Mouse (Mus musculus): ENCODE measurements around the gene Snx1.

Gene Snx1

DNA sequence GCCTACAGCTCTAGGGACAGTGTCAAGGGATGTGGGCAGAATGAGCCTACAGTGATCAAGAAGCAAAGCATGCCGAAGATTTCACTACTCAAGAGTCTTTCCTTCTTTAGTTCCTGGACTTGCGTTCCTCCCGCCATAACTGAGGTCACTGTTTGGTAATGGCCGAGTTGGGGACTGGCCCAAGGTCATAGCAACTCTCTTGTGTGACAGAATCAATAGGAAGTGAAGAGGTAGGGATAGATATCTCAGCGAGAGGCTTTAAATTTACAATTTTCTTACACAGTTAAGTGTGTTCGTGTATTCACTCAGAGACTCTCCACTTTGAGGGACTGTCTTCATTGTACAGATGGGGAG, 783 bp upstream of the Snx1 start:
- peak; percentile 53 for DNase-seq (ENCODE audit: low spot score)

DNA sequence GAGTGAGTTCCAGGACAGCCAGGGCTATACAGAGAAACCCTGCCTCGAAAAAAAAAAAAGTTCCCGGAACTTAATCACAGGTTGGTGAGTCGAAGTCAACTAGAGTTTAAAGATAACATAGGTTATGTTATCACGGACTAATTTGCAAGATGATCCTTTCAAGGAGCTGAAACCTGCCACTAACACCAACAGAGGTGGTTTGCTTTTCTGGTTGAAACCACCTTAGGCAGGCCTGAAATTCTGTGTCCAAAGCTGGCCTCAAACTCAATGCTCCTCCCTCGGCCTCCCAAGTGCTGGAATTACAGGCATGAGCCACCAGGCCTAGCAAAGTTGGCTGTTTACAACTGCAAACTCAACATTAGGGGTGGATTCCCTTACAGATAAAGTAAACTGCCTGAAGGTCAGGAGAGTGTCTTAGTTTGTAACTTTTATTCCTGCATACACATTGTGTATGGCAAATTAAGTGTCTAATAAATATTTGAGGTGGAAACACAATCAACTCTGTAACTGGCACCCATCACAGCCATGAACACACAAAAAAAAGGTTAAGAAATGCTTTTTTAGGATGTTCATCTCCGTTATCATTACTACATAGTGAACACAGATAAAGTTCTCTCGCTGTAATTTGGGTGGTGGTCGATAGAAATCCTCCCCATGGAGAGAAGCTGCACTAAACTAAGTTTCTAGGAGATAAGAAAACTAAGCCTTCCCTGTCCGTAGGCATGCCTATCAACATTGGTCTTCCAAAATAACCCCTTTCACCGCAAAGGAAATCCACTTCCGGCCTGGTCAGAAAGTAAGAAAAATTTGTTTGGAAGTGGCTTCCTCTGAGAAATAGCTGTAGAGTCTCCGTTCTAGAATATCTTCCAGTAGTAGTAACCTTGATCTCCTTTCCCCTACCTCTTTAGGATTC, 588 bp downstream of the Snx1 start:
- peak; percentile 49 for DNase-seq (ENCODE audit: low spot score)

DNA sequence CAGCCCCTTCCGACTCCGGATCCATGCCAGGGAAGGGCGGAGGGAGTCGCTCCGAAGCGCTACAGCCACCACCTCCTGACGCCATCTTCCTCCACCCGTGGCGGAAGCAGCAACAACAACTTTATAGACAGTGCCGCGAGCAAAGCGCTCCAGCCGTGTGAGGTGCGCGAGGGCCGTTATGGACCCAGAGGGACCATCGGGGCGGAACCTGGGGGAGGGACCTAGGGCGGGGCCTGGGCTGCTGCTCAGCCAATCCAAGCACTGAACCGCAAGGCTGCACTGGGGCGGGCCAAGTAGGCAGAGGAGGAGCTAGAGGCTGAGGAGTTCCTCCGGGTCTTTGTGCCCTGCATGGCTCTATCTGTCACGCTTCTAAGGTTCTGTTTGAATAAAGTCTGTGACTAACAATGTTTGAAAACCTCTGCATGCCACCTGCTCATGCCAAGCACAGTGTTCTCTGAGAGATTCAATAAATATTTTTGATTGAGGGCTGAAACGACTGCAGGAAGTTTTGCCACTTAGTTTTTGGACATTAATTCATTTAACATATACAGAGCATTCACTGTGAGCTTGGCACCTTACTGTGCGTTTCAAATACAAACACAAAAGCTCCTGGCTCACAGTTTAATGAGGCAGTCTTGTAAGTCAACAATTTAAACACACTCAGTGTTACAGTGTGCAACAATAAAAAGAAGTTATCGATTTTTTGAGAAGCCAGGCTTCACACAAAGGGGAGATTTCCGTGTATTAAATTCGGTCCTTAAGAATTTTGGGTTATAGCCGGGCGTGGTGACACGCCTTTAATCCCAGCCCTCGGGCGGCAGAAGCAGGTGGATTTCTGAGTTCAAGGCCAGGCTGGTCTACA, 1.5 kb downstream of the Snx1 start:
- DNase-seq (ENCODE audit: low spot score), result peak; percentile 98

DNA sequence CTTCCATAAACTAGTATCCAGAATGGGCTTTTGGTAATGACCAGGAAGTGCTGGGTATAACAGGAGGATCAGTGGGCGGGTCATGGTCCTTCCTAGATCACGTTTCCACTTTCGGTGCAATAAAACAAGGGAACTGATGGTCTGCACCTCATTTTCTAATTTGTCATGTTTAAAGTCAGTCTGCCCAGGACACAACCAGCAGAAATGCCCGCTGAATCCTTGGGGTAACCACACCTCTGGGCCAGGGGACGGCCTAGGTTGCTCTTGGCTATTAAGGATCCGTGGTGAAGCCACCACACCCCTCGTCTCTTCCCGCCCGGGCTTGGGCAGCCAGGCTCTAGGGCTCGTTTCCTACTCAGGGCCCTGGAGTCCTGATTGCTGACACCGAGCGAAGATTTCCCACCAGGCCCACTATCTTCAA, 2.3 kb downstream of the Snx1 start:
- no peak for DNase-seq (ENCODE audit: low spot score)

- DNase-seq (ENCODE audit: low spot score), result no peak
These were observed 2.7 kb downstream of the Snx1 start for GRCm38 (mm10) chr9:66123648-66124047.

- no peak for DNase-seq (ENCODE audit: low spot score)
These were observed 5.0 kb downstream of the Snx1 start for GRCm38 (mm10) chr9:66121421-66121820.

GRCm38 (mm10) chr9:66120945-66121344, 5.4 kb downstream of the Snx1 start:
- DNase-seq (ENCODE audit: low spot score), result no peak

DNA sequence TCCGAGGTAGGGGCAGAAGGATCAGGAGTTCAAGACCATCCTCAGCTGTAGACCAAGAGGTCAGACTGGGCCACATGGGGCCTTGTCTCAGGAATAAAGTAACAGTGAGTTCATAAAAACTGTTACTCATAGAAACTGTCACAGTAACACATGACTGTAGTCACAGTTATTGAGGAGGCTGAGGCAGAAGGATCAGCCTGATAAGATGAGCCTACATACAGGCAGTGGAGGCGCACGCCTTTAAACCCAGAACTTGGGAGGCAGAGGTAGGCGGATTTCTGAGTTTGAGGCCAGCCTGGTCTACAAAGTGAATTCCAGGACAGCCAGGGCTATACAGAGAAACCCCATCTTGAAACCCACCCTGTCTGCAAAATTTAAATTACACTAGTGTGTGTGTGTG, 6.3 kb downstream of the Snx1 start:
- peak; percentile 69 for DNase-seq (ENCODE audit: low spot score)

DNA sequence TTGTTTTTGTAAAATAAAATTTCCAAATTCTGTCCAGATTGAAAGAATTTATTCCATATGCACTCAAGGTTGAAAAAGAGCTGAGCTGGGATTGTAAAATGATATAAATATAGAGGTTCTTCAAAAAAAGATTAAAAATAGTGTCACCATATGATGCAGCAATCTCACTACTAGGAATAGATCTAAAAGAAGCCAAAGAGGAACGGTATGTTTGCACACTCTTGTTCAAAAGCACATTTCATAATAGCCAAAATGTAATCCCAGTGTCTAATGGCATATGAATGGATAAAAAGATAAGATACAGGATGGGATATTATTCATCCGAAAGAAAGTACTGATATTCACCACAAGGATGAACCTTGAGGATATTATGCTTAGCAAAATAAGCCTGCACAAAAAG, 6.9 kb downstream of the Snx1 start:
- DNase-seq (ENCODE audit: low spot score), result no peak

DNA sequence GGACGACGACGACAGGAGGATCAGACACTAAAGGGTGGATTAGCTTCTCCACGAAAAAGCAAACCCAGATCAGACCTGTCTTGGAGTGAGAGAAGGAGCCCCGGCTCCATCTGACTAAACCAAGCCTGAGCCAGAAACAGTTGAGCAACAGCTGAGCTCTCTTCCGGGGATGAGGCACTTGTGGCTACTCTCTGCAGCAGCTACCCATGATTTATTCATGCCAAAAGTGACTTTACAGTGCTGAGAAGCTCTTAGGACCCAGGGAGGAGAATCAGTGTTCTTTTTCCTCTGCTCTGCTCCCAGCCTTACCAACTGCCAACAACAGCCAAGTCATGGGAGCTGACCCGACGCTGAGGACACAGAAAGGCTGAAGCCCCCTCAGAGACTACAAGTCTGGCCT, 9.5 kb downstream of the Snx1 start:
- DNase-seq (ENCODE audit: low spot score), result no peak

GRCm38 (mm10) chr9:66114341-66114740, 12.0 kb downstream of the Snx1 start:
- no peak for DNase-seq (ENCODE audit: low spot score)

DNA sequence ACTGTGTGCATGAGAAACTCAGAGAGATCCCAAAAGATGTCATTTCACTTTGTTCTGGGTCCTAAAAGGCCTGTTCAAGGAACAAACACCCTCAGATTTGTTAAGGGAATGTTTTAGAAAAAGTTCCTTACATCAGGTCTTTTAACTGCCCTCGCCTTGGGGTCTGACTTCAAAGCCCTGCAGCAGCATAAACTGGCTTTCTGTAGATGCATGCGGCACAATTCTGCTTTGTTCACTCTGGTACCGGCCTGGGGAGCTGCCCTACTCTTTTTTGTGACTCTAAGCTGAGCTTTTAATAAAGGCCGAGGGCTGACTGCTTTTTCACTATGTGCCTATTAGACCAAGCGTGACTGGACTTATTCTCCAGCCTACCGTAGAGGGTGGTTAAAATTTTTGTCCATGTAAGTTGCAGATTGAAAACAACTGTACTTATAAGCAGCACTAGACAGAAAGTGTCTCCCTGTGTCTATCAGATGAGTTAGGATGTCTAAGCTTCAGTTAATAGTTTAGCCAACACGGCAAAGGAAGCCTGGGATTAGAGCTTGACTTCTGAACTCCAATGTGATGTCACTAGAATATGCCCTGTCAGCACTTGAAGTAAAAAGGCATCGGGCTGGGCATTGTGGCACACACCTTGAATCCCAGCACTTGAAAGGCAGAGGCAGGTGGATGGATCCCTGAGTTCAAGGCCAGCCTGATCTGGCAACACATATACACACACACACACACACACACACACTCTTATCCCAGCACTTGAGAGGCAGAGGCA, 15.6 kb downstream of the Snx1 start:
- no peak for DNase-seq (ENCODE audit: low spot score)

- DNase-seq (ENCODE audit: low spot score), result no peak
These were observed 16.3 kb downstream of the Snx1 start for GRCm38 (mm10) chr9:66110126-66110525.

DNA sequence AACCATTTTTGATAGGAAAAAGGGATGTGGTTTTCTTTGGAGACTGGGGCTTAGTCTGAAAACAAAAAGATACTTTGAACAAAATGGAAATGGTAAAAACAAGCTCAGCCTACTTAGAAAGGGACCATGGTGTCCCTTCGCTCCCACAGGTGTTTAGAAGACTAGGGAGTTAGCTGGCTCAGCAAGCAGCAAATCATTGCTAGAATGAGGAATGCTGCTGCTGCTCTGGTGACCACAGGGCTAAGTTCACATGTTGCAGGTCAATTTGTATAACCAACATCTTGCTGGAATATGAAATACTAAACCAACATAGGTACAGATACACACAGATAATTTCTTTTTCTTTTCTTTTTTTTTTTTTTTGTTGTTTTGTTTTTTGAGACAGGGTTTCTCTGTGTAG, 16.8 kb downstream of the Snx1 start:
- DNase-seq (ENCODE audit: low spot score), result no peak

DNA sequence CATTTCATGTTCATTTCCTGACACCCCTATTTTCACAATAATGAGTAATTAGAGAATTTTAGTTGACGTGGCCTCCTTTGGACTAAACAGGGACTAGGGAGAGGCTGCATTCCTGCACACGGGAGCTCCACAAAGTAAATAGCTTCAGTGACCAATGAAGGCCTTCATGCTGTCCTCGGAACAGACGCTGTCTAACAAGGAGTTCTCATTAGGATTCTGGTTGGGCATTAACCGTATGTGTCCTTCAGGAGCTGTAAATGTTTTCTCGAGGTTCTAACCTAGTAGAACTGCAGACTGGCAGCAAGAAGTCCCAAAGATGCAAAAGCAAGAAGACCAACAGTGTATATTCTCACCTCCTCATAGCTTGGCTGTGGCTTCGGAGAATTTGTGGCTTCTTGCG, 21.2 kb downstream of the Snx1 start:
- DNase-seq (ENCODE audit: low spot score), result no peak

DNA sequence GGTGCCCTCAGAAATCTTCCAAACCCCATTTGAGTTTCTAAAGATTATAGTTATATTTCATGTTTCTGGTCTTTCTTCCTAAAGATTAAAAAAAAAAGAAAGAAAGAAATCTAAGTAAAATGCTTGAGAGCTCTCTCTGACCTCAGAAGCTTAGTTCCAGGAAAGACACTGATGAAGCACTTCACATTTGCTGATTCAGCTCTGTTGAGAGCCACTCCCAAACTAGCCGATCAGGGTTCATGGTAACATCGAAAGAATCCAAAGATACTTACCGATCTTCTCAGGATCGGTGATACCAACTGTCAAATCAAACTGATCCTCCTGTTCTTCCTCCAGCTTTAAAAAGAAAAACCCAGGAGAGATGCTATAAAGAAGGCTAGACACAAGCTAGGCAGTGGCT, 21.8 kb downstream of the Snx1 start:
- no peak for DNase-seq (ENCODE audit: low spot score)

DNA sequence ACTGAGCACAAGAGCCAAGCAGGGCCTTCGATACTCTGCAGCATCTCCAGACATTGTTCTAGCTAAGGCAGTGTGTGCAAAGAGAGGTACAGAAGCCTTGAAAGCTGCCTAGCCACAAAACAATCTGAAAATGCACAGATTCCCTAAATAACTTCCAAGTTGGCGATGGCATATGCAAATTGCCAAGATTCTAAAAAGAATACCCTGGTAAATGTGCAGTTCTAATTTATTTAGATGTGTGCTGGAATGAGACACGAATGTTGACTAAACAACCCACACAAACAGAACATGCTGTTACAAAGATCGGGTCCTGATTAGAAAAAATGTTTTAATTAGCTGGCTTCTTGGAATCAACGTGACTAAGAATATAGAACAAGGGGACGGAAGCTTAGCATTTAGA, 23.7 kb downstream of the Snx1 start:
- DNase-seq (ENCODE audit: low spot score), result no peak

- DNase-seq (ENCODE audit: low spot score), result no peak
These were observed 24.8 kb downstream of the Snx1 start for GRCm38 (mm10) chr9:66101577-66101976.

- no peak for DNase-seq (ENCODE audit: low spot score)
These were observed 33.7 kb downstream of the Snx1 start for GRCm38 (mm10) chr9:66092664-66093063.

GRCm38 (mm10) chr9:66091327-66092231, 34.8 kb downstream of the Snx1 start:
- DNase-seq (ENCODE audit: low spot score), result no peak

DNA sequence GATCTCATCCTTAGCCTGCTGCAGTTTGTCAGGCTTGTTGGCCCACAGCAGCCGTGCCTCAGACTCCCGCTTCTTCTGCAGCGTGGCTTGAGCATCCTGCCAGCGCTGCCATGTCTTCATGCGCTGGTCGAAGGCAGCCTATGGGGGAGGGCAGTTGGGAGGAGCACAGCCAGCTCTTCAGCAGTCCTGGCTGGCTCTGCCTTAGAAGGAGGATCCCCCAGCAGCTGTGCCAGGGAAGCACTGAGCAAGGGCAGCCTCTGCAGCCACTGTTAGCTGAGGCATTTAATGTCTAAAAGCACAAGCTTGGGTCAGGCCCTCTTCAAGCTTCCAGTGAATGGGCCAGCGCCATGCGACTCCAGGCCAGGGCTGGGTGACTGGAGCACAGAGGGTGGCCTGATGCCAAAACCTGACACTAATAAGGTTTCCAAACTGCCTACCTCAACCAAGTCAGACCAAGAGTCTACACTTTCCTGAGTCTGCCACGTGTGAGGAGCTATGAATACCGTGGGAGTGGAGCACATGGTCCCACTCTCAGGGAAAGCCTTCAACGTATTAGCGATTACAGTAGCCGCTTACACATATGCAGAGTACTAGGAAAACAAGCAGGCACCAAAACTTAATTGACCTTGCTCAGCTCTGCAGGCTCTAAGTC, 35.7 kb downstream of the Snx1 start:
- DNase-seq (ENCODE audit: low spot score), result no peak

Data from c-Kit-positive CD71-positive TER-119-positive erythroid progenitor cells, embryonic 14.5 days (primary cell).